Mouse (Mus musculus) CH12.LX (cell line): ENCODE measurements around the gene Tm7sf2. TPM values are rescaled to one million over a fixed set of nuclear protein-coding genes. Genes with fewer than 3 reads are reported as not detected.
"Not testable (repeated sequence)": the region's sequence is repeated elsewhere in the genome, so short reads cannot be mapped to it uniquely, and the experiment has no call there.

Experiments
- DNase-seq: peaks from one replicate; pipeline ENCODE4 v3.0.0-alpha.2; 2013; ENCODE audit errors: extremely low read depth
- H3K27ac ChIP-seq: 2 replicates; pipeline ENCODE4 v1.5.1; 2012; ENCODE audit warnings: low read depth, mild to moderate bottlenecking, control low read depth, moderate library complexity; ENCODE audit not compliant: insufficient read depth
- H3K27me3 ChIP-seq: replicated peaks from 2 replicates; pipeline ENCODE3; 2012; ENCODE audit warnings: inconsistent platforms
- H3K36me3 ChIP-seq, 2 experiments: replicated peaks in 1 of 2; 2 replicates each; pipeline versions ENCODE3 to v1.6.1; 2012; ENCODE audit warnings: inconsistent platforms in 1 of 2, low read length in 1 of 2, mild to moderate bottlenecking in 1 of 2, mixed read lengths in 1 of 2, moderate library complexity in 1 of 2; ENCODE audit not compliant: control insufficient read depth in 1 of 2, insufficient read depth in 1 of 2
- H3K4me1 ChIP-seq, 2 experiments: 2 replicates each; pipeline ENCODE4 v1.6.1; 2012; ENCODE audit warnings: inconsistent platforms in 1 of 2, moderate library complexity in 1 of 2; ENCODE audit not compliant: insufficient read depth in 2 of 2, control insufficient read depth in 1 of 2
- H3K4me2 ChIP-seq: 2 replicates; pipeline ENCODE4 v1.6.1; 2012; ENCODE audit warnings: low read depth, mild to moderate bottlenecking, control low read depth; ENCODE audit not compliant: poor library complexity, insufficient read depth, severe bottlenecking
- H3K4me3 ChIP-seq, 3 experiments: fragments of 150-350 bp in 1 of 3; sonication (generic) in 1 of 3; replicated peaks in 1 of 3; 2 replicates each; pipeline versions ENCODE3 to v1.5.1; 2011 to 2012; ENCODE audit warnings: low read depth in 2 of 3, low read length in 2 of 3, mild to moderate bottlenecking in 2 of 3, moderate library complexity in 2 of 3, control low read depth in 1 of 3, improper control_type of control experiment in 1 of 3, inconsistent platforms in 1 of 3, mixed read lengths in 1 of 3; ENCODE audit not compliant: poor library complexity in 1 of 3
- H3K79me2 ChIP-seq: replicated peaks from 2 replicates; pipeline ENCODE4 v1.6.1; 2012; ENCODE audit warnings: mild to moderate bottlenecking, moderate library complexity; ENCODE audit not compliant: control insufficient read depth, poor library complexity, insufficient read depth, severe bottlenecking; ENCODE audit errors: extremely low read depth
- H3K9ac ChIP-seq: 2 replicates; pipeline ENCODE4 v1.6.1; 2012; ENCODE audit warnings: low read depth, mild to moderate bottlenecking, control low read depth, moderate library complexity; ENCODE audit not compliant: insufficient read depth
- H3K9me3 ChIP-seq: replicated peaks from 2 replicates; pipeline ENCODE3; 2012; ENCODE audit warnings: low read length, inconsistent platforms, mixed read lengths
- CTCF ChIP-seq, 2 experiments: IDR thresholded peaks in 1 of 2; conservative IDR thresholded peaks in 1 of 2; 2 replicates each; pipeline ENCODE4 v1.5.1; 2011 to 2012; ENCODE audit warnings: low read depth in 2 of 2, low read length in 2 of 2, improper control_type of control experiment in 1 of 2, inconsistent platforms in 1 of 2, mild to moderate bottlenecking in 1 of 2, moderate library complexity in 1 of 2
- ELF1 ChIP-seq: IDR thresholded peaks from 2 replicates; pipeline ENCODE4 v1.6.1; 2014; ENCODE audit warnings: low read depth, mild to moderate bottlenecking, inconsistent platforms, low read length, improper control_type of control experiment
- ETS1 ChIP-seq: conservative IDR thresholded peaks from 2 replicates; pipeline ENCODE4 v1.6.1; 2012; ENCODE audit warnings: low read depth, mild to moderate bottlenecking, inconsistent platforms, low read length, improper control_type of control experiment, moderate library complexity
- IRF4 ChIP-seq: IDR thresholded peaks from 2 replicates; pipeline ENCODE4 v1.6.1; 2014; ENCODE audit warnings: low read depth, mild to moderate bottlenecking, inconsistent platforms, low read length, improper control_type of control experiment
- JUN ChIP-seq: IDR thresholded peaks from 2 replicates; pipeline ENCODE4 v1.6.1; 2011; ENCODE audit warnings: low read depth, mild to moderate bottlenecking, low read length, improper control_type of control experiment, moderate library complexity; ENCODE audit not compliant: insufficient read depth
- JUND ChIP-seq: conservative IDR thresholded peaks from 2 replicates; pipeline ENCODE4 v1.6.1; 2011; ENCODE audit warnings: low read depth, low read length, improper control_type of control experiment
- MAZ ChIP-seq: IDR thresholded peaks from 2 replicates; pipeline ENCODE4 v1.6.1; 2012; ENCODE audit warnings: low read depth, mild to moderate bottlenecking, inconsistent platforms, low read length, improper control_type of control experiment, moderate library complexity
- MEF2A ChIP-seq: IDR thresholded peaks from 2 replicates; pipeline ENCODE4 v1.6.1; 2014; ENCODE audit warnings: low read depth, mild to moderate bottlenecking, inconsistent platforms, low read length, improper control_type of control experiment, borderline replicate concordance
- MXI1 ChIP-seq: IDR thresholded peaks from 2 replicates; pipeline ENCODE4 v1.6.1; 2011; ENCODE audit warnings: mild to moderate bottlenecking, low read depth, low read length, improper control_type of control experiment
- MYC ChIP-seq: IDR thresholded peaks from 2 replicates; pipeline ENCODE4 v1.6.1; 2011; ENCODE audit warnings: low read depth, mild to moderate bottlenecking, improper control_type of control experiment, low read length
- PAX5 ChIP-seq: IDR thresholded peaks from 2 replicates; pipeline ENCODE4 v1.6.1; 2012; ENCODE audit warnings: low read length, inconsistent platforms, mixed read lengths
- POLR2A ChIP-seq: IDR thresholded peaks from 2 replicates; pipeline ENCODE4 v1.6.1; 2011; ENCODE audit warnings: low read depth, mild to moderate bottlenecking, improper control_type of control experiment, low read length
- RAD21 ChIP-seq: IDR thresholded peaks from 2 replicates; pipeline ENCODE4 v1.6.1; 2011; ENCODE audit warnings: low read depth, mild to moderate bottlenecking, low read length, improper control_type of control experiment, moderate library complexity
- SIN3A ChIP-seq: IDR thresholded peaks from 2 replicates; pipeline ENCODE4 v1.6.1; 2012; ENCODE audit warnings: low read length, improper control_type of control experiment, inconsistent platforms
- SMC3 ChIP-seq: IDR thresholded peaks from 2 replicates; pipeline ENCODE4 v1.6.1; 2011; ENCODE audit warnings: low read depth, low read length, improper control_type of control experiment
- TBP ChIP-seq: conservative IDR thresholded peaks from 2 replicates; pipeline ENCODE4 v1.6.1; 2011; ENCODE audit warnings: low read depth, low read length, improper control_type of control experiment
- USF1 ChIP-seq: IDR thresholded peaks from 2 replicates; pipeline ENCODE4 v1.6.1; 2014; ENCODE audit warnings: low read depth, mild to moderate bottlenecking, inconsistent platforms, low read length, improper control_type of control experiment
- ZC3H11A ChIP-seq: IDR thresholded peaks from 2 replicates; pipeline ENCODE4 v1.6.1; 2012; ENCODE audit warnings: low read depth, mild to moderate bottlenecking, inconsistent platforms, low read length, improper control_type of control experiment
- ZNF384 ChIP-seq: IDR thresholded peaks from 2 replicates; pipeline ENCODE4 v1.6.1; 2012; ENCODE audit warnings: low read depth, low read length, improper control_type of control experiment, inconsistent platforms
- dilution Hi-C: fragments of 300-500 bp; cut with MboI; formaldehyde crosslinking; loops from 2 replicates; pipeline ENCODE4 v1.14.3; 2020; ENCODE audit warnings: low sequenced_read_pairs; ENCODE audit not compliant: extremely low pct_unique_long_range_greater_than_20kb, extremely low pct_ligation_motif_present
- in situ Hi-C: fragments of 300-500 bp; cut with MboI; formaldehyde crosslinking; loops from 3 replicates; pipeline ENCODE4 v1.14.3; 2019; ENCODE audit warnings: low sequenced_read_pairs, low pct_ligation_motif_present, low pct_unique_long_range_greater_than_20kb, mixed read lengths
- polyA plus RNA-seq: library from polyadenylated mRNA; unstranded; fragments of >175 nt; gene quantifications from 2 replicates; pipeline ENCODE4 v1.2.1, GENCODE M21; 2012; ENCODE audit warnings: low read depth; ENCODE audit not compliant: insufficient read length
- total RNA-seq, 2 experiments: library from RNA; depleted of rRNA; stranded (reverse); fragments of 300-350 nt in 1 of 2; fragments of >200 nt in 1 of 2; gene quantifications; 2 replicates each; pipeline ENCODE4 v1.2.3; 2012 to 2014

The Tm7sf2 gene
- total and polyA plus RNA-seq, 3 experiments, result 10.8 to 15.1 (median 11.7) TPM

DNA sequence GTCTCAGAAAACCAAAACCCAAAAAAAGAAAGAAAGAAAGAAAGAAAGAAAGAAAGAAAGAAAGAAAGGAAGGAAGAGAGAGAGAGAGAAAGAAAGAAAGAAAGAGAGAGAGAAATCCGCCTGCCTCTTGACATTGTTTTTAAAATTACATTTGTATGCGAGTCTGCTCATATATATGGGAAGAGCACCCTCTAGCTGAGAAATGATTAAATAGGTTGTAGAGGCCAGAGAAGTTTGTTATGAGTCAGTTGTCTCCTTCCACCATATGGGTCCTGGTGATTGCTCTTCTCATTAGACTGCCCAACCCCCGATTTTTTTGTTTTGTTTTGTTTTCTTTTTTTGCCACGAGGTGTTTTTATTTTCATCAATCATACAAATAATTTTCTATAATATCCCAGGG, 24.1 kb downstream of the Tm7sf2 start:
- H3K9ac ChIP-seq, result 0 out of 2 replicates have a peak overlapping the region, but pooled peaks have one; percentile 3
- TF ChIP-seq RAD21 (peak; percentile 78), JUND (peak; percentile 76), SIN3A (peak; percentile 55), SMC3 (peak; percentile 60), CTCF (conservative IDR thresholded peaks at IDR 0.05 in 1 of 2, IDR thresholded peaks at IDR 0.05 in 1 of 2; ENCODE audit: low read depth in 2 of 2, low read length in 2 of 2) (peak in 1 of 2 experiments; percentile 76; a peak in 3 of 4 replicates), TBP (0 out of 2 replicates have a peak, but pooled peaks have one; percentile 37), MYC (peak; percentile 61), JUN (peak; percentile 40; the same call in 1 of the 2 replicates), IRF4 (peak; percentile 75; the same call in 1 of the 2 replicates)
- TF ChIP-seq, all 38 proteins: peak for 9; not testable (repeated sequence) for 29
- peak; percentile 68 for DNase-seq
- H3K27ac ChIP-seq, H3K9me3 ChIP-seq, in situ Hi-C loops, H3K4me3 ChIP-seq, dilution Hi-C loops, H3K27me3 ChIP-seq: not testable (repeated sequence)
- Histone ChIP-seq H3K79me2 (peaks cover 22% of the 10 kb centered on the region), H3K36me3 (peaks cover 8 to 11% of the 10 kb centered on the region in 2 experiments), H3K4me2 (peak overlapping the region; percentile 38; the same call in 1 of the 2 replicates), H3K4me1 (peaks cover 14 to 37% of the 10 kb centered on the region in 2 experiments)

DNA sequence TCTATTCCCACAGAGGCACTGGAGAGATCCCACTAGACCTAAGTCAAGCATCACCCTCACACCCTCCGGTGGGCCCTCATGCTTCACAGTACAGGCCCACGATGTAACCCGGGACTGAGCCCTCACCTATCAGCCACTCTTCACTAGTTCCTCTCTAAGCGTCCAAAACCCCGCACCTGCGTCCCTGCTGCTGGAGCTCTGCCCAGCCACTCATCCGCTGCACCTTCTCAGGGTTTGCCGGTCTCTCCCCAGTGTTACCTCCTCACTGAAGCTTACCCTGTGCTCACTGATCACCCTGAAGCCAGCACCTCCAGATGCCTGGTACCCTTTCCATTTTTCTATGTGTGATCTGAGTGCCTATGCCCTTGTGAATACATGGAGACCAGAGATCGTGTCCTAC, 25.9 kb downstream of the Tm7sf2 start:
- peaks cover 12 to 35% of the 10 kb centered on the region in 2 experiments for H3K4me1 ChIP-seq
- peaks cover 10% of the 10 kb centered on the region for H3K79me2 ChIP-seq
- no peak overlapping the region for H3K4me3 ChIP-seq
- in situ Hi-C loops, result no loop called here
- DNase-seq, result no peak
- TF ChIP-seq JUN, result no peak
- no peak for TF ChIP-seq PAX5
- TF ChIP-seq POLR2A, result no peak
- TF ChIP-seq MEF2A, result no peak
- no peak for TF ChIP-seq ZNF384
- no peak for TF ChIP-seq ETS1
- no peak for TF ChIP-seq RAD21
- TF ChIP-seq, all 38 proteins: peak for 0
- Histone ChIP-seq H3K4me2 (no peak overlapping the region), H3K9me3 (no peaks in the 10 kb centered on the region), H3K36me3 (no peaks in the 10 kb centered on the region), H3K9ac (no peak overlapping the region), H3K27me3 (no peaks in the 10 kb centered on the region), H3K27ac (no peak overlapping the region)
- dilution Hi-C loops, result no loop called here

DNA sequence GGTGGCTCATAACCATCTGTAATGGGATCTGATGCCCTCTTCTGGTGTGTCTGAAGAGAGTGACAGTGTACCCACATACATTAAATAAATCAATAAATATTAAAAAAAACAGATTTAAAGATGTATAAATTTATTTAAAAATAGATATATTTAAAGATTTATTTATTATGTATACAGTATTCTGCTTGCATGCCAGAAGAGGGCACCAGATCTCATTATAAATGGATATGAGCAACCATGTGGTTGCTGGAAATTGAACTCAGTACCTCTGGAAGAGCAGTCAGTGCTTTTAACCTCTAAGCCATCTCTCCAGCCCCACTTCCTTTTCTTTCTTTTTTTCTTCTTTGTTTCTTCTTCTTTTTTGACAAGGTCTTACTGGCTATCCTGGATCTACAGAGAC, 28.2 kb downstream of the Tm7sf2 start:
- dilution Hi-C loops, result no loop called here
- H3K79me2 ChIP-seq, result peaks cover 2% of the 10 kb centered on the region
- no peak overlapping the region for H3K4me2 ChIP-seq
- peaks cover 12 to 30% of the 10 kb centered on the region in 2 experiments for H3K4me1 ChIP-seq
- TF ChIP-seq USF1, result no peak
- TF ChIP-seq ZNF384, result no peak
- TF ChIP-seq RAD21, result peak; percentile 21
- peak in 1 of 2 experiments; percentile 42; a peak in 2 of 4 replicates for TF ChIP-seq CTCF (conservative IDR thresholded peaks at IDR 0.05 in 1 of 2, IDR thresholded peaks at IDR 0.05 in 1 of 2; ENCODE audit: low read depth in 2 of 2, low read length in 2 of 2)
- no peak for TF ChIP-seq ELF1
- peak; percentile 81 for TF ChIP-seq MYC
- TF ChIP-seq ZC3H11A, result no peak
- TF ChIP-seq MEF2A, result no peak
- TF ChIP-seq SMC3, result no peak
- TF ChIP-seq MXI1, result no peak
- TF ChIP-seq POLR2A, result no peak
- no peak for TF ChIP-seq MAZ
- TF ChIP-seq, all 38 proteins: peak for 3
- Histone ChIP-seq H3K27ac (no peak overlapping the region), H3K9me3 (no peaks in the 10 kb centered on the region), H3K9ac (no peak overlapping the region), H3K36me3 (no peaks in the 10 kb centered on the region), H3K27me3 (no peaks in the 10 kb centered on the region), H3K4me3 (no peak overlapping the region)
- DNase-seq, result no peak
- in situ Hi-C loops, result no loop called here
